Comparison of ENCODE assay signal across 9 mouse cellular contexts in the genomic region with DNA sequence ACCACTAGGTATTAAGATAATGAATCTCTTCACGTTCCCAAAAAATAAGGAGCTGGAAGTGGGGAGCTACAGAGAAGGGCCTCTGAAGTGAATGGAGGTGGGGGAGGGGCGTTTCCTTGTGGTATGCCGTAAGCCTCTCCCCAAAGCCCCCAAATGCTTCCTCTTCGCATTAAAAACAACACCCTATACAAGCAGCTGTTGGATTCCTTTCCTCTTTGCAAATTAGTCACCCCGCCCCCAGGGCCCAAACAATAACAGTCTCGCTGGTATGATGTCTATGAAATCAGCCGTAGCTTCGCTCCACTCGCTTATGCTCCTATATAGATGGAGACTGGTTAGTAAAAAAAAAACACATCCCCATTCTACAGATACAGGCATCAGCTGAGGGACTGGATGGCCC. TPM values are rescaled to one million over a fixed set of nuclear protein-coding genes. Genes with fewer than 3 reads are reported as not detected.
DNase-seq lines count a peak whose midpoint lies in the region; ATAC-seq lines count a peak whose summit lies in the region.
"Had no signal": no experiment of that assay in that cellular context is flagged by ENCODE, and none has a peak within 500 bp of the region (broad histone marks: within the 10 kb centered on the region; RNA-seq: fewer than 3 reads in every experiment).

No protein-coding gene starts in this region.

- H3K9ac ChIP-seq in kidney, embryonic 15.5 days, result no peak overlapping the region
- no peak overlapping the region; the same call in 1 of the 2 replicates for H3K9ac ChIP-seq in embryonic facial prominence, embryonic 11.5 days (replicated peaks; ENCODE audit: low read length)
- peak overlapping the region; percentile 39 for H3K9ac ChIP-seq in hindbrain, embryonic 14.5 days
- H3K9ac ChIP-seq: lung, embryonic 15.5 days had no signal

- no peak for ATAC-seq in kidney, embryonic 15.5 days (replicated peaks; ENCODE audit: low FRiP score)
- ATAC-seq in embryonic facial prominence, embryonic 11.5 days (replicated peaks; ENCODE audit: insufficient number of reproducible peaks, low FRiP score, low TSS enrichment, low read depth), result no peak
- no peak for ATAC-seq in hindbrain, embryonic 14.5 days (ENCODE audit: low FRiP score)

- no peaks in the 10 kb centered on the region; the same call in 1 of the 2 replicates for H3K27me3 ChIP-seq in kidney, embryonic 15.5 days
- no peaks in the 10 kb centered on the region for H3K27me3 ChIP-seq in embryonic facial prominence, embryonic 11.5 days (ENCODE audit: control insufficient read depth, insufficient read depth, low read length)
- H3K27me3 ChIP-seq in hindbrain, embryonic 14.5 days (ENCODE audit: control insufficient read depth, insufficient read depth, low read length), result no peaks in the 10 kb centered on the region

- peaks cover 90% of the 10 kb centered on the region for H3K4me1 ChIP-seq in kidney, embryonic 15.5 days
- H3K4me1 ChIP-seq in embryonic facial prominence, embryonic 11.5 days (ENCODE audit: control insufficient read depth, insufficient read depth, low read length), result peaks cover 50% of the 10 kb centered on the region
- peaks cover 71% of the 10 kb centered on the region for H3K4me1 ChIP-seq in hindbrain, embryonic 14.5 days (replicated peaks; ENCODE audit: control insufficient read depth, insufficient read depth, low read length)

- H3K27ac ChIP-seq in kidney, embryonic 15.5 days, result no peak overlapping the region
- no peak overlapping the region for H3K27ac ChIP-seq in embryonic facial prominence, embryonic 11.5 days (replicated peaks; ENCODE audit: low read depth, low read length)
- peak overlapping the region; percentile 49 for H3K27ac ChIP-seq in hindbrain, embryonic 14.5 days
- H3K27ac ChIP-seq: lung, embryonic 15.5 days had no signal

- no peaks in the 10 kb centered on the region for H3K36me3 ChIP-seq in kidney, embryonic 15.5 days
- no peaks in the 10 kb centered on the region for H3K36me3 ChIP-seq in embryonic facial prominence, embryonic 11.5 days (replicated peaks; ENCODE audit: control insufficient read depth, insufficient read depth, low read depth, low read length)
- H3K36me3 ChIP-seq in hindbrain, embryonic 14.5 days (replicated peaks; ENCODE audit: control insufficient read depth, insufficient read depth), result no peaks in the 10 kb centered on the region
- H3K36me3 ChIP-seq: lung, embryonic 15.5 days had no signal

- H3K4me3 ChIP-seq in kidney, embryonic 15.5 days (replicated peaks), result peak overlapping the region; percentile 21; the same call in 1 of the 2 replicates
- H3K4me3 ChIP-seq in embryonic facial prominence, embryonic 11.5 days (ENCODE audit: low read depth, low read length), result no peak overlapping the region
- no peak overlapping the region for H3K4me3 ChIP-seq in hindbrain, embryonic 14.5 days (replicated peaks; ENCODE audit: low read length)
- H3K4me3 ChIP-seq: lung, embryonic 15.5 days had no signal

- WGBS in kidney, embryonic 15.5 days, result 13% methylated on average over 9 of the region's 9 CpGs
- WGBS in embryonic facial prominence, embryonic 11.5 days, result 6% methylated on average over 9 of the region's 9 CpGs
- WGBS in hindbrain, embryonic 14.5 days, result 8% methylated on average over 9 of the region's 9 CpGs

- DNase-seq in kidney, postnatal 4 days, result no peak
- DNase-seq in embryonic facial prominence, embryonic 11.5 days (ENCODE audit: low spot score), result no peak
- peak; percentile 36 for DNase-seq in hindbrain, embryonic 14.5 days (ENCODE audit: low spot score)
- peak; percentile 73 for DNase-seq in naive thymus-derived CD4-positive, alpha-beta T cell, adult 2 months (ENCODE audit: low read depth)
- DNase-seq in cerebellum, adult 8-10 months, result no peak
- DNase-seq in Muller cell, postnatal 12 days (ENCODE audit: inconsistent ontology term), result no peak
- DNase-seq in gastrocnemius, postnatal 4 days (ENCODE audit: low spot score in 2 of 2), result no peak

- peak overlapping the region; percentile 56 for H3K4me2 ChIP-seq in kidney, embryonic 15.5 days
- H3K4me2 ChIP-seq in embryonic facial prominence, embryonic 11.5 days (ENCODE audit: low read depth, low read length), result peak overlapping the region; percentile 17
- peak overlapping the region; percentile 45 for H3K4me2 ChIP-seq in hindbrain, embryonic 14.5 days (replicated peaks)
- H3K4me2 ChIP-seq: lung, embryonic 15.5 days had no signal

- no peaks in the 10 kb centered on the region for H3K9me3 ChIP-seq in kidney, embryonic 15.5 days (replicated peaks)
- H3K9me3 ChIP-seq in embryonic facial prominence, embryonic 11.5 days (replicated peaks; ENCODE audit: control insufficient read depth, low read length), result no peaks in the 10 kb centered on the region
- H3K9me3 ChIP-seq in hindbrain, embryonic 14.5 days (ENCODE audit: control insufficient read depth, low read length), result no peaks in the 10 kb centered on the region
- H3K9me3 ChIP-seq: lung, embryonic 15.5 days had no signal

RNA-seq across cellular contexts. Expression of a gene that starts 25.9 kb away (rescaled TPM):
- polyA plus RNA-seq in kidney, embryonic 15.5 days (2015; fragmentation: Nextera tagmentation; extraction: Ambion mirVana), result 3.1 and 3.8 TPM in 2 replicates
- polyA plus RNA-seq in embryonic facial prominence, embryonic 11.5 days (2014; fragmentation: Nextera tagmentation; extraction: Ambion mirVana), result 14.8 and 15.5 TPM in 2 replicates
- 29.6 and 30.7 TPM in 2 replicates for polyA plus RNA-seq in hindbrain, embryonic 14.5 days (2014; fragmentation: Nextera tagmentation; extraction: Ambion mirVana)
- under 1 TPM; 0.54 to 0.56 TPM for total RNA-seq in gastrocnemius, postnatal 4 days (2021)

Comparison
In these comparisons a context has a peak if more than half of its experiments do, and no peak if none do; other contexts are left out.
1. DNase-seq: peak in hindbrain, embryonic 14.5 days (single experiment) and naive thymus-derived CD4-positive, alpha-beta T cell, adult 2 months (single experiment); none in kidney, postnatal 4 days (0 of 2), embryonic facial prominence, embryonic 11.5 days (single experiment), cerebellum, adult 8-10 months (single experiment), Muller cell, postnatal 12 days (single experiment) and gastrocnemius, postnatal 4 days (0 of 2).
2. Peak in every context shown above with its lines, with median percentiles within 50 percentile points of each other: H3K4me2 ChIP-seq.